Mouse (Mus musculus): Measurements from ENCODE around the gene Tgfb2.

Gene Tgfb2

GRCm38 (mm10) chr1:186650011-186650410 is 55.8 kb downstream of the Tgfb2 start:
- no peak for DNase-seq

GRCm38 (mm10) chr1:186637304-186638213 is 68.2 kb downstream of the Tgfb2 start:
- no peak for DNase-seq

DNA sequence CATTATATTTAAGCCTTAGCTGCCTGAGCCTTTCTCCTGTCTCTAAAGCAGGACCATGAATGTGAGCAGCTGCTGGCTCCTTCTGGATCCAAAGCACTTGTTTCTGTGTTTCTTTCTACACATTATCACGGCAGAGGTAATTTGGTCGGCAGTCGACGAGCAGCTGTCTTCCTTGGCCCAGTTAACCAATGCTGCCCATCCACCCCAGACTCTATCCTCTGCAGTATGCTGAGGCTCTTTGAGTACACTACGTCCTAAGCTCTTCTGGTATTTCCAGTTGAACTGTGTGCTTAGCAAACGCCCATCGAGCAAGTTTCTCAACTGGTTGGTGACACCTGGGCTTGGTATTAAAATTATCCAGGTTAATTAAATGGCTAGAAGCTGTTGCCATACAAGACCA is 70.7 kb downstream of the Tgfb2 start:
- DNase-seq = no peak

DNA sequence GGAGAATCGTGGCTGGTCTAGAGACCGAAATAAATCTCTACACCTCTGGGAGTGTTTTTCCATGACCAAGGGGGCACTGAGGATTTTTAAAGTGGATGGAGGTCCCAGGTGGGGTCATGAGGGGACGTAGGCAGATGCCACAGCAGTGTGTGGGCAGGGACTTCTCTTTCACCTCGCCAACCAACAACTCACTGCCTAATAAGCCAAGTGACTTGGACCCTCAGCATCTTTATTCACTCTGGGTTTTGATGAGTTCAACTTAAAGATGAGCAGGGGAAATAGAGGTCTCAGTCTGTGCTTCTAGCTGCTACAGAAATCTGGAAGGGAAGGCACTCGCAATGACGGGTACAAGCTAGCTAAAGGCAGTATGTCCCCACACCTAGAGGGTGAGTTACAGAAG is 74.3 kb downstream of the Tgfb2 start:
- DNase-seq = no peak

DNA sequence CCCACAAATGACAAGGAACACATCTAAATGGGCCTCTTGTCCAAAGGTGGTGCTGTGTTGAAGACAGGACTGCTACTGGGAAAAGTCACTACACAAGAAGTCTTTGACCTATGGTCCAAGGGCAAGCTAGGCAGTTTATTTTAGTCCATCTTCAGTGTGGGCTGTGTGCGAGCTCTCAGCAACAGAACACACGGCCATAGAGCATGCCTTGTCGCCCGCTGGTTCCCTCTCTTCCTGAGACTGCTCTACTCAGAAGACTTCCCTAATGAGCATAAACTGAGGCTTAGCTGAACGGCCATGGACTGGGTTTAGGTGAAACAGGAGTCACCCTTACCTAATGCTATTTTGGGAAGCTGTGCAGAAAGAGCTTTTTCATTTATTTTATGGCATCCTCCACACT is 74.8 kb downstream of the Tgfb2 start:
- DNase-seq = no peak

DNA sequence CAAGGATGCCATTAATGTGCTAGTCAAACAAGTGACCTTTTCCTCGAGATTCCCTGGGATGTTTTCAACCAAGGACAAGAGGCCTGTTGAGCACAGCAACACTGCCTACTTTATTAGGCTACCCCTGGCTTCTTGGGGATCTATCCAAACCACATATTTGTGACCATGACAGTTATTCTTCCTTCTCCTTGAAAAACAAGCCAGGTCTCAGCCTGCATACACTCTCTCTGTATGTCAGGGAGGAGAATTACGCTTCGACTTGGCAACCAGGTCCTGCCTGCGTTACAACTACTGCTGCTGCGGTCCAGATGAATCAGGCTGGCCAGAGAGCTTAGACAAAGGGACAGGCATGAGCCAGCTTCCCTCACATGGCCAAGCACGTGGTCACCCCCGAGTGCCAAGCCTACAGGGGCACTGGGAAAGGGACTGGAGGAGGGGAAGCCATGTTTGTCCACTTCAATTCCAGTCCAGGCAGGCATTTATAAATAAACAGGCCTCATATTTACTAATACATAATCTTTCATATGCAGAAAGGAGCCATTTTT is 78.3 kb downstream of the Tgfb2 start:
- DNase-seq = peak; percentile 7

DNA sequence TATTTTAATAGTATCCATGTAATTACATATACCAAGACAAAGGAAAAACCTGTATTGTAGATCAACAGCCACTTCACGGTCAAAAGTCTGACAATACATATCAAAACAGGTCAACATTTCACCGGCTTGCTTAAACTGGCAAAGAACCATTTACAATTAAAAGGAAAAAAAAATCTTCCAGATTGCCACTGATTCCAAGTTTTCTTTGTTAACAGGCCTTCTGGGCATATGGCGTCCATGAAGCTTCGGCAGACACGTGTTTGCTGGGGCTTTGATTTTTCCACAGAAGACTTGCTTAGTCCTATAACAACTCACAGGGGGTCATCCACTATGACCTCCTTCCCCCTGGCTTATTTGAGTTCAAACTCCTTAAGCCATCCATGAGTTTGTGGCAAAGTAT is 81.3 kb downstream of the Tgfb2 start:
- DNase-seq = no peak

DNA sequence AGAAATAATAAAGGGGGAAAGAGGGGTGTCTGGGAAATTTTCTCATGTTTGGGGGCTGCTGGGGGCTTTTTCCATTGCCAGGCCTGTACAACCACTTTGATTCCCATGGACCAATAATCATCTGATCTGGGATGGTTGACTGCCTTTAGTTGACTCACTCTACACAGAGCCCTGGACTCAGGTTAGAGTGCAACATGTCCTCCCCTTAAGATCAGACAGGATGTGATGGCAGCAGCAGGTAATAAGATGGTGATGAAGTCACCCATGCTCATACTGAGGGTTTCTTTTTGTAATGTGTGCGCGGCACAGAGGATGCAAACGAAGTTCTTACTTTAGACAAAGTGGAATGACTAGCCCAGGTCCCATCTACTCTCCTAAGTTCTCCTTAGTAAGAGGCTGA is 84.0 kb downstream of the Tgfb2 start:
- no peak for DNase-seq

DNA sequence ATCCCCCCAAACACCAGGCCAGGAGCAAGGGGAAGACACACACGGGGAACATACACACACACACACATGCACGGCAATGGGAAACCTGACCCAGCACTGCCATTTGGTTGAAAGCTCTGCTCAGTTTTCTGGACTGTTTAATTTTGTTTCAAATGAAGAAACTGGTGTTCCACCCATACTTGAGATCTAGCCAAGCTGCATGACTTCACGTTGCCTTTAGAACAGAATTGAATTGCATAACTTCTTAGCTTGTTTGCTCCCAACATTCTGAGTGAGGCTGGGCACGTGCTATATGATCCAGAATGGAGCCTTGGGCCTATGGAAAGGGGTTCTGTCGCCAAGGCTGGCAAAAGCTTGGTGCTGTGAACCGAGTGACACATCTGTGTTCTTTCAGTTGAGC is 87.5 kb downstream of the Tgfb2 start:
- no peak for DNase-seq

DNA sequence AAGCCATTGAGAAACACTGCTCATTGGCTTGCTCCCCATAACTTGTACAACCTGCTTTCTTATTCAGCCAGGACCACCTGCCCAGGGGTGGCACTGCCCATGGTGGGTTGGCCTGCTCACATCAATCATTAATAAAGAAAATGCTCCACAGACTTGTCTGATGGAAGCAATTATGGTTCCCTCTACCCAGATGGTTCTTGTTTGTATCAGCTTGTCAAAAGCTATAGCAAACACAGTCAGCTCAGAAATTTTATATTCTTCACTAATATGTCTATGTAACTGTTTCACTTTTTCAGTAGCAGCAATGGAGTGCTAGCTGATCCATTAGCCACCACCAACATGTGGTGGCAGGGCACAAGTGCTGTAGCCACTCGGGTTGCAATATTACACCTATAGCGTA is 94.4 kb downstream of the Tgfb2 start:
- DNase-seq = no peak

GRCm38 (mm10) chr1:186610481-186610880 is 95.3 kb downstream of the Tgfb2 start:
- DNase-seq = no peak

- DNase-seq = peak; percentile 26
These were observed 96.0 kb downstream of the Tgfb2 start for GRCm38 (mm10) chr1:186609793-186610233.

- DNase-seq = no peak
These were observed 97.7 kb downstream of the Tgfb2 start for GRCm38 (mm10) chr1:186608116-186608515.

GRCm38 (mm10) chr1:186605635-186606034 is 100.2 kb downstream of the Tgfb2 start:
- DNase-seq = no peak

GRCm38 (mm10) chr1:186604124-186604523 is 101.7 kb downstream of the Tgfb2 start:
- DNase-seq = no peak

DNA sequence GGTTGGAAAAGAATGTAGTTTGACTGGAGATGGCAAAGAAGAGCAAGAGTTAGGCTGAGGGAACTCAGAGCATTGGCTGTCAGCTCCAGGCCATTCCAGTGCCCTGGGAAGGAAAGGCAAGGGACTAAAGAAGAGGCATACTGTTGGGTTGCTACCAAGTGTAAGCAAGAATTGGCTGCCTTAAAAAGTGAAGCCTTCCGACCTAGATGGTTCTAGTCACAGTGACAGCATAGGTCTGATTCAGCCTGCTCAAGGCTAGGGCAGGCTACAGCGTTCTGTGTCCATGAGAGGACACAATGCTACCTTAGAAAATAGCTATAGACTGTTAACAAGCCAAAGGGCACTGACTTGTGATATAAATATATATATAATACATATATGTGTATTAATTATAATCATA is 117.6 kb downstream of the Tgfb2 start:
- DNase-seq = no peak

- no peak for DNase-seq
These were observed 118.6 kb downstream of the Tgfb2 start for GRCm38 (mm10) chr1:186587065-186587804.

DNA sequence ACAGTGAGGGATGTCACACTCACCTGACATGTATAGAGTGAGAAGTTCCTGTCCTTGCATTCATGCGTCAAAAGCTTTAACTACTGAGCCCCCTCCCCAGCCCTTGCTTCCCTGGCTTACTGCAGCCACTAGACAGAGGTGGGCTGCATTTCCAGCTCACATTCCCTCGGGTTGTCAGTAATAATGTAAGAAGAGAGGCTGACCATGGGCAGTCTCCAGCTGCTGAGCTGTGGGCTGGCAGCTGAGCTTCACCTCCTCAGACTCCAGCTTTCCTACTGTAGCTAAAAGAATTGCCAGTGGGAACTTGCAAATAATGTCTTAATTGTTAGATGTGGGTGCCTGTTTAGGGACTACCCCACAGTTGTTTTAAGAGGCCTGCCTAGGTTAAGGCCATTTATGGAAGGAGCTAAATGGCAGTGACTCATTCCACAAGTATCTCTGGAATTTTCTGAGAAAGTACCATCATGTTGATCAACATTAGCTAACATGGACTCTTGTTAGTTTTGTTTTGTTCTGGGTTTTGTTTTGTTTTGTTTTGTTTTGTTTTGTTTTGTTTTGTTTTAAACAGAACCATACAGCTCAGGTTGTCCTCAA is 120.1 kb downstream of the Tgfb2 start:
- no peak for DNase-seq

DNA sequence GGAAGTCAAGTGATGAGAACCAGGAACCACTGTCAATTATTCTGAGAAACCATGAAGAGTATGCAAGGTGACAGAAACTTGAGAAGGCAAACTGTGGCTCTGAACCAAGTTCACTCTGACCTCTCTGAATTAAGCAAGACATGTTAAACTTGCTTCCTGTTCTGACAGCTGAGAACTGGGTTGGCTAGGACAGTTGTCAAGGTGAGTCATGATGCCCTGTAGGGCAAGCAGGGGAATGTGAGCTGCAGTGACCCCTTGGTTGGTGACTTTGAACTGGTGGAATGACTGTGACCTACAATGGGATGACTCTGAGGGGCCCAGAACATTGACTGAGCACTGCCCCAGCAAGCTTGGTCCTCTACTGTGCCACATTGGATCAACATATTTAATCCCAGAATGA is 121.9 kb downstream of the Tgfb2 start:
- DNase-seq = no peak

GRCm38 (mm10) chr1:186582113-186582512 is 123.7 kb downstream of the Tgfb2 start:
- no peak for DNase-seq

- no peak for DNase-seq
These were observed 124.1 kb downstream of the Tgfb2 start for GRCm38 (mm10) chr1:186581666-186582065.

DNA sequence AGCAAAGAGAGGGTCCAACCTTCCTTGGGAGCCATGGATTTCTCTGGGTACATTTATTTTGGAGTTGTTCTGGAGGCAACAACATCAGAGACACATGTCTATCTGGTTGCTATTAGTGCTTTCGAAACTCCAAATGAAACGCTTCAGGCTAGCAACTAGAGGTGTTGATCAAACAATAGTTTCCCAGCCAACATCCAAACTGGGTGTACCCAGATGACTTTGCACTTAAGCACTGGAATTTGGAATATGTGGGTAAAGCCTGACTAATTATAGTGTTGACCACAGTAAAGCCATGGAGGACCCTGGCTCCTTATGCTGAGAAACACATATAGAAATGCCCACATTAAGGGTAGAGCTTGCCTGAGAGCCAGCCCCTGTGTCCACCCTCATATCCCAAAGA is 124.7 kb downstream of the Tgfb2 start:
- DNase-seq = no peak

GRCm38 (mm10) chr1:186577302-186577701 is 128.5 kb downstream of the Tgfb2 start:
- no peak for DNase-seq

All from kidney, postnatal 14 days (tissue).